Mouse (Mus musculus) skeletal muscle tissue, adult 2 months (tissue): Measurements from ENCODE around the gene Flywch1.

ENCODE experiments used
- DNase-seq: peaks from one replicate; pipeline ENCODE4 v3.0.0-alpha.2; 2012; ENCODE audit warnings: low read depth, low spot score

Gene Flywch1

DNA sequence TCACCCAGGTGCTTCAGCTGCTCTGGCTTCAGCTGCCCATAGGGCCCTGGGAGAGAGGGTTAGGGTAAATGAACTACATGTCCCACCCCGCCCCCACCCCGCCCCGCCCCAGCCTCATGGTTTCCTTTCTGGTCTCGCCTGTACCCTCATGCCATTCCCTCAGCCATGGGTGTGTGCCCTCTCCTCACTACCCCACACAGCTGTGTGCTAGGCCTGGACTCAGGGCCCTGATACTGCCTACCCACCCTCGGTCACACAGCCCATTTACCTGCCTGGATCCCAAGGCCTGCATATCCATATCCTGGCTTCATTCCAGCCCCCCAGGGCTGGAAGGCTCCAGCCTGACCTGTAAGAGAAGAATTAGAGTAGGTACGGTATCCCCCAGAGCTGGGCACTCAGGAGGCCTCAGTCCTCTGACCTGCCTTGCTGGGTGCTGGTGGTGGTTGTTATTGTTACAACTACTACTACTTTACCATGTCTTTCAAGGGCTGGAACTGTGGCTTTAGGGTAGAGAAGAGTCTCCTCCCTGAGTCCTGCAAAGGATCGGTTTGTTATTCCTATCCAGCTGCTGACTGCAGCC is 65.8 kb downstream of the Flywch1 start:
- no peak for DNase-seq

DNA sequence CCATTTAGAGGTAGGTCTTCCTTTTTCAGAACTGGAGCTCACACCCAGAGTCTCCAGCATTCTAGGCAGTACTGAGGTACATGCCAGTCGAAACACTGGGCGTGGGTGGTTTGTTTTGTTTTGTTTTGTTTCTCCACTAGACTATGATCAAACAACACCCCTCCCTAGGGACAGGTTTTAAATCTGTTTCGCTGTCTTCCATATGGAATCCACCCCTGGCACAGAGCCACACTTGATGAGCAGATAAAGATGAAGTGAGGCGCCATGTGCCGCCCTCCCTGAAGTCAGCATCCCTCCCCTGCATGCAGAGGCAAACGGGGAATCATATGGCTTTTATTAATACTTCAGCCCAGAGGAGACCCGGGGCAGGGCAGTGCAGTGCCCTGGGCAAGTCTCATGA is 66.7 kb downstream of the Flywch1 start:
- no peak for DNase-seq

DNA sequence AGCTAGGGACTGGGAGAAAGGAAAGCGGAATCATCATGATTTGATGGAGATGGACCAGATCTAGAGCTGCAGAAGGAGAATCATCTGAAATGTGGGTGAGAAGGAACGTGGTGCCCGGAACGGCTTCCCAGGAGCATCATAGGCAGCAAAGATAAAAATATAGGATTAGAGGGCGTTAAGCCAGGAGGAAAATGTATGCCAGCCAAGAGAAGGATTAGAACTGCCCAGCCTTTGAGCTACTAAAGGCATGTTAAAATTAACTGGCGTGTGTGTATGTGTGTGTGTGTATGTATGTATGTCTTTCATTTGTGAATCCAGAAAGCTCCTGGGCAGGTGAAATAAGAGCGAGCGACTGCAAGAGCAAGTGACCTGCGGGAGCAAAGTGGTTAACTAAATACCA is 68.1 kb downstream of the Flywch1 start:
- no peak for DNase-seq
